Mouse (Mus musculus) hindbrain, embryonic 15.5 days (tissue): ENCODE data around the gene Gramd2. TPM values are rescaled to one million over a fixed set of nuclear protein-coding genes. Genes with fewer than 3 reads are reported as not detected.
A peak's percentile ranks its signal among the peaks of the same experiment; 100 is the strongest.

Experiments used
- ATAC-seq: fragments of 200-750 bp; cut with Nextera tagmentation; 2 replicates; pipeline ENCODE4 v1.8.0; 2017; ENCODE audit warnings: low read depth, moderate number of reproducible peaks, moderate TSS enrichment; ENCODE audit not compliant: low FRiP score
- H3K27ac ChIP-seq: fragments of 300-500 bp; sonication (generic); replicated peaks from 2 replicates; pipeline ENCODE4 v1.5.1; 2015; ENCODE audit warnings: mild to moderate bottlenecking, inconsistent platforms
- H3K27me3 ChIP-seq: fragments of 300-500 bp; sonication (generic); 2 replicates; pipeline ENCODE4 v1.6.1; 2015; ENCODE audit warnings: control low read depth, inconsistent platforms
- H3K36me3 ChIP-seq: fragments of 300-500 bp; sonication (generic); 2 replicates; pipeline ENCODE4 v1.6.1; 2015; ENCODE audit warnings: control low read depth, inconsistent platforms
- H3K4me1 ChIP-seq: fragments of 300-500 bp; sonication (generic); replicated peaks from 2 replicates; pipeline ENCODE4 v1.6.1; 2015; ENCODE audit warnings: control low read depth, inconsistent platforms
- H3K4me2 ChIP-seq: fragments of 300-500 bp; sonication (generic); 2 replicates; pipeline ENCODE4 v1.6.1; 2015; ENCODE audit warnings: moderate library complexity, mild to moderate bottlenecking, inconsistent platforms
- H3K4me3 ChIP-seq: fragments of 300-500 bp; sonication (generic); 2 replicates; pipeline ENCODE4 v1.5.1; 2015; ENCODE audit warnings: mild to moderate bottlenecking, inconsistent platforms
- H3K9ac ChIP-seq: fragments of 300-500 bp; sonication (generic); 2 replicates; pipeline ENCODE4 v1.6.1; 2015; ENCODE audit warnings: inconsistent platforms
- H3K9me3 ChIP-seq: fragments of 300-500 bp; sonication (generic); 2 replicates; pipeline ENCODE4 v1.6.1; 2016; ENCODE audit warnings: control low read depth, inconsistent platforms
- WGBS: fragments of 180-500 bp; shearing (Covaris S2); methylation state at CpG from one replicate; pipeline ENCODE4 v1.1.7; 2015; 5-methylcytosine and 5-hydroxymethylcytosine counted together
- polyA plus RNA-seq: library from polyadenylated mRNA; unstranded; fragments of >200 nt; fragmentation: Nextera tagmentation; extraction: Ambion mirVana; gene quantifications from 2 replicates; pipeline ENCODE4 v1.2.1, GENCODE M21; 2015

Gramd2 gene
- 3.9 and 5.2 TPM in 2 replicates for polyA plus RNA-seq

- Histone ChIP-seq H3K9me3 (no peaks in the 10 kb centered on the region), H3K4me2 (peak within 1 kb of the TSS; percentile 80), H3K36me3 (peaks cover 39% of the 10 kb centered on the region), H3K27me3 (no peaks in the 10 kb centered on the region), H3K4me3 (peak within 1 kb of the TSS; percentile 57), H3K9ac (peak within 1 kb of the TSS; percentile 60), H3K27ac (peak within 1 kb of the TSS; percentile 15; the same call in 1 of the 2 replicates), H3K4me1 (peaks cover 13% of the 10 kb centered on the region)
- WGBS, result 2% methylated on average over 46 of the region's 47 CpGs
- ATAC-seq, result peak; percentile 95
Measured at GRCm38 (mm10) chr9:59679678-59680533, at the start of gene Gramd2. TSS of gene Gramd2 (plus strand) at chr9:59680144.

GRCm38 (mm10) chr9:59638372-59638771 is 41.6 kb upstream of the Gramd2 start:
- WGBS, result 91% methylated on average over 1 of the region's 1 CpGs
- H3K27ac ChIP-seq, result no peak overlapping the region
- H3K4me3 ChIP-seq, result no peak overlapping the region
- no peak overlapping the region for H3K9ac ChIP-seq
- no peaks in the 10 kb centered on the region for H3K9me3 ChIP-seq
- peaks cover 83% of the 10 kb centered on the region for H3K36me3 ChIP-seq
- no peak for ATAC-seq
- H3K4me1 ChIP-seq, result no peaks in the 10 kb centered on the region
- no peaks in the 10 kb centered on the region for H3K27me3 ChIP-seq
- no peak overlapping the region for H3K4me2 ChIP-seq

GRCm38 (mm10) chr9:59639936-59640335 is 40.0 kb upstream of the Gramd2 start:
- Histone ChIP-seq H3K9me3 (no peaks in the 10 kb centered on the region), H3K4me2 (no peak overlapping the region), H3K9ac (no peak overlapping the region), H3K4me3 (no peak overlapping the region), H3K4me1 (no peaks in the 10 kb centered on the region), H3K27ac (no peak overlapping the region), H3K36me3 (peaks cover 74% of the 10 kb centered on the region), H3K27me3 (no peaks in the 10 kb centered on the region)
- WGBS, result 88% methylated on average over 4 of the region's 4 CpGs
- ATAC-seq, result no peak

- Histone ChIP-seq H3K36me3 (peaks cover 71% of the 10 kb centered on the region), H3K9me3 (no peaks in the 10 kb centered on the region), H3K4me1 (no peaks in the 10 kb centered on the region), H3K4me3 (no peak overlapping the region), H3K9ac (no peak overlapping the region), H3K27me3 (no peaks in the 10 kb centered on the region), H3K4me2 (no peak overlapping the region), H3K27ac (no peak overlapping the region)
- 91% methylated on average over 2 of the region's 2 CpGs for WGBS
- no peak for ATAC-seq
Measured at GRCm38 (mm10) chr9:59641320-59641719, 38.6 kb upstream of the Gramd2 start.

- H3K4me3 ChIP-seq, result no peak overlapping the region
- no peaks in the 10 kb centered on the region for H3K4me1 ChIP-seq
- H3K9me3 ChIP-seq, result no peaks in the 10 kb centered on the region
- no peak overlapping the region for H3K27ac ChIP-seq
- H3K4me2 ChIP-seq, result no peak overlapping the region
- no peaks in the 10 kb centered on the region for H3K27me3 ChIP-seq
- WGBS, result 98% methylated on average over 4 of the region's 4 CpGs
- H3K9ac ChIP-seq, result no peak overlapping the region
- no peak for ATAC-seq
- peaks cover 54% of the 10 kb centered on the region for H3K36me3 ChIP-seq
Measured at GRCm38 (mm10) chr9:59649911-59650310, 30.0 kb upstream of the Gramd2 start.

GRCm38 (mm10) chr9:59653371-59653770 is 26.6 kb upstream of the Gramd2 start:
- H3K9ac ChIP-seq, result no peak overlapping the region
- WGBS, result 34% methylated on average over 3 of the region's 3 CpGs
- ATAC-seq, result no peak

GRCm38 (mm10) chr9:59654450-59654983 is 25.4 kb upstream of the Gramd2 start:
- 89% methylated on average over 2 of the region's 2 CpGs for WGBS
- peaks cover 21% of the 10 kb centered on the region for H3K36me3 ChIP-seq
- peaks cover 23% of the 10 kb centered on the region for H3K4me1 ChIP-seq
- no peak overlapping the region for H3K9ac ChIP-seq
- no peak for ATAC-seq
- no peaks in the 10 kb centered on the region for H3K9me3 ChIP-seq
- no peak overlapping the region for H3K27ac ChIP-seq
- H3K4me3 ChIP-seq, result no peak overlapping the region
- H3K27me3 ChIP-seq, result no peaks in the 10 kb centered on the region
- no peak overlapping the region for H3K4me2 ChIP-seq

More at GRCm38 (mm10) chr9:59653371-59653770, 26.6 kb upstream of the Gramd2 start:
- H3K36me3 ChIP-seq, result peaks cover 32% of the 10 kb centered on the region
- H3K27ac ChIP-seq, result no peak overlapping the region
- no peaks in the 10 kb centered on the region for H3K27me3 ChIP-seq
- no peak overlapping the region for H3K4me2 ChIP-seq
- no peak overlapping the region for H3K4me3 ChIP-seq
- H3K9me3 ChIP-seq, result no peaks in the 10 kb centered on the region
- peaks cover 12% of the 10 kb centered on the region for H3K4me1 ChIP-seq

GRCm38 (mm10) chr9:59655958-59656634 is 23.8 kb upstream of the Gramd2 start, which contains the start of gene Pkm:
TSS of gene Pkm (plus strand) at chr9:59656368.
- peaks cover 39% of the 10 kb centered on the region for H3K4me1 ChIP-seq
- no peaks in the 10 kb centered on the region for H3K9me3 ChIP-seq
- ATAC-seq, result peak; percentile 91
- WGBS, result under 1% methylated on average over 45 of the region's 46 CpGs
- peak within 1 kb of the TSS; percentile 94 for H3K27ac ChIP-seq
- peak within 1 kb of the TSS; percentile 60 for H3K4me3 ChIP-seq
- peak within 1 kb of the TSS; percentile 73 for H3K4me2 ChIP-seq
- H3K9ac ChIP-seq, result peak within 1 kb of the TSS; percentile 80
- H3K27me3 ChIP-seq, result no peaks in the 10 kb centered on the region
- H3K36me3 ChIP-seq, result peaks cover 8% of the 10 kb centered on the region

- H3K4me2 ChIP-seq, result peak overlapping the region; percentile 73
- ATAC-seq, result peak; percentile 72
- peak overlapping the region; percentile 60 for H3K4me3 ChIP-seq
- H3K4me1 ChIP-seq, result peaks cover 47% of the 10 kb centered on the region
- no peaks in the 10 kb centered on the region for H3K27me3 ChIP-seq
- H3K9ac ChIP-seq, result peak overlapping the region; percentile 80
- no peaks in the 10 kb centered on the region for H3K9me3 ChIP-seq
- H3K36me3 ChIP-seq, result peaks cover 2% of the 10 kb centered on the region
- peak overlapping the region; percentile 94 for H3K27ac ChIP-seq
- WGBS, result under 1% methylated on average over 63 of the region's 65 CpGs
Measured at GRCm38 (mm10) chr9:59656635-59657617, 23.0 kb upstream of the Gramd2 start.

GRCm38 (mm10) chr9:59658146-59658545 is 21.8 kb upstream of the Gramd2 start:
- H3K36me3 ChIP-seq, result 0 out of 2 replicates have a peak, but pooled peaks cover 2% of the 10 kb centered on the region
- H3K4me2 ChIP-seq, result peak overlapping the region; percentile 73
- no peaks in the 10 kb centered on the region for H3K27me3 ChIP-seq
- H3K4me3 ChIP-seq, result peak overlapping the region; percentile 60
- no peak for ATAC-seq
- WGBS, result 11% methylated on average over 4 of the region's 4 CpGs
- H3K9ac ChIP-seq, result peak overlapping the region; percentile 80
- no peaks in the 10 kb centered on the region for H3K9me3 ChIP-seq
- peaks cover 58% of the 10 kb centered on the region for H3K4me1 ChIP-seq
- H3K27ac ChIP-seq, result peak overlapping the region; percentile 94
